Mouse (Mus musculus) kidney, postnatal 0 days (tissue): Measurements from ENCODE around the gene Ddx6. TPM values are rescaled to one million over a fixed set of nuclear protein-coding genes. Genes with fewer than 3 reads are reported as not detected.
"Not testable (repeated sequence)": the region's sequence is repeated elsewhere in the genome, so short reads cannot be mapped to it uniquely, and the experiment has no call there.

ENCODE experiments used
- ATAC-seq: fragments of 200-750 bp; cut with Nextera tagmentation; replicated peaks from 2 replicates; pipeline ENCODE4 v1.8.0; 2017; ENCODE audit warnings: low read depth, moderate number of reproducible peaks, moderate TSS enrichment, moderate library complexity; ENCODE audit not compliant: low FRiP score
- DNase-seq: peaks from one replicate; pipeline ENCODE4 v3.0.0-alpha.2; 2016; ENCODE audit warnings: low spot score
- H3K27ac ChIP-seq: fragments of 300-500 bp; sonication (generic); 2 replicates; pipeline ENCODE4 v1.5.1; 2014; ENCODE audit warnings: mild to moderate bottlenecking
- H3K27me3 ChIP-seq: fragments of 300-500 bp; sonication (generic); 2 replicates; pipeline ENCODE4 v1.6.1; 2014; ENCODE audit warnings: low read length, mixed read lengths; ENCODE audit not compliant: insufficient read depth
- H3K36me3 ChIP-seq: fragments of 300-500 bp; sonication (generic); 2 replicates; pipeline ENCODE4 v1.6.1; 2014; ENCODE audit warnings: low read length, mixed read lengths; ENCODE audit not compliant: insufficient read depth
- H3K4me1 ChIP-seq: fragments of 300-500 bp; sonication (generic); replicated peaks from 2 replicates; pipeline ENCODE4 v1.6.1; 2014; ENCODE audit warnings: antibody characterized with exemption, low read length, mixed read lengths; ENCODE audit not compliant: insufficient read depth
- H3K4me2 ChIP-seq: fragments of 300-500 bp; sonication (generic); 2 replicates; pipeline ENCODE4 v1.6.1; 2014; ENCODE audit warnings: mild to moderate bottlenecking, low read length, moderate library complexity, mixed read lengths
- H3K4me3 ChIP-seq: fragments of 300-500 bp; sonication (generic); replicated peaks from 2 replicates; pipeline ENCODE4 v1.5.1; 2014; ENCODE audit warnings: low read depth, low read length
- H3K9ac ChIP-seq: fragments of 300-500 bp; sonication (generic); 2 replicates; pipeline ENCODE4 v1.6.1; 2014; ENCODE audit warnings: low read depth, low read length
- H3K9me3 ChIP-seq: fragments of 300-500 bp; sonication (generic); replicated peaks from 2 replicates; pipeline ENCODE4 v1.6.1; 2016; ENCODE audit warnings: low read length, inconsistent platforms, mixed read lengths
- CTCF ChIP-seq: IDR thresholded peaks from 2 replicates; pipeline ENCODE4 v1.5.1; 2016; ENCODE audit warnings: antibody characterized with exemption, low read depth, mild to moderate bottlenecking, moderate library complexity
- WGBS: fragments of 180-500 bp; shearing (Covaris S2); extraction: QIAGEN DNeasy Blood & Tissue Kit; methylation state at CpG from one replicate; pipeline ENCODE4 v1.1.7; 2014; 5-methylcytosine and 5-hydroxymethylcytosine counted together
- polyA plus RNA-seq: library from polyadenylated mRNA; unstranded; fragments of >200 nt; fragmentation: Nextera tagmentation; extraction: Ambion mirVana; gene quantifications from 2 replicates; pipeline ENCODE4 v1.2.1, GENCODE M21; 2015

The Ddx6 gene
- polyA plus RNA-seq, 1 experiment from 2014 or later: 13.8 TPM

DNA sequence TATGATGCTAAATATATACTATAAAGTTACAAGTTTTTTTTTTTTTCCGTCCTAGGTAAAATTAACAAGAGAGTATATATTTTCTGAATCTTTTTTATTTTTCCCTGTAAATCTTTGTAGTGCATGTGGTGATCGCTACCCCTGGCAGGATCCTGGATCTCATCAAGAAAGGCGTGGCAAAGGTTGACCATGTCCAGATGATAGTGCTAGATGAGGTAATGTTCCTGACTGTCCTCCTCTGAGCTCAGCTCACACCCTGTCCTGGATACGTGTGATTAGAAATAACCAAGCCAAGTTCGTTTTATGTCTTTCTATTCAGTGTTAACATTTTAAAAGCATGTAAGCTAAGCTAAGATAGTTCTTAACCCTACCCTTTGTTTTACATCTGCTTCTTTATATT is 21.6 kb downstream of the Ddx6 start:
- Histone ChIP-seq H3K4me1 (no peaks in the 10 kb centered on the region), H3K9me3 (no peaks in the 10 kb centered on the region), H3K4me2 (no peak overlapping the region), H3K9ac (no peak overlapping the region), H3K27ac (no peak overlapping the region), H3K4me3 (no peak overlapping the region), H3K36me3 (peaks cover 54% of the 10 kb centered on the region), H3K27me3 (no peaks in the 10 kb centered on the region)
- no peak for TF ChIP-seq CTCF
- no peak for ATAC-seq
- 91% methylated on average over 5 of the region's 5 CpGs for WGBS
- no peak for DNase-seq

DNA sequence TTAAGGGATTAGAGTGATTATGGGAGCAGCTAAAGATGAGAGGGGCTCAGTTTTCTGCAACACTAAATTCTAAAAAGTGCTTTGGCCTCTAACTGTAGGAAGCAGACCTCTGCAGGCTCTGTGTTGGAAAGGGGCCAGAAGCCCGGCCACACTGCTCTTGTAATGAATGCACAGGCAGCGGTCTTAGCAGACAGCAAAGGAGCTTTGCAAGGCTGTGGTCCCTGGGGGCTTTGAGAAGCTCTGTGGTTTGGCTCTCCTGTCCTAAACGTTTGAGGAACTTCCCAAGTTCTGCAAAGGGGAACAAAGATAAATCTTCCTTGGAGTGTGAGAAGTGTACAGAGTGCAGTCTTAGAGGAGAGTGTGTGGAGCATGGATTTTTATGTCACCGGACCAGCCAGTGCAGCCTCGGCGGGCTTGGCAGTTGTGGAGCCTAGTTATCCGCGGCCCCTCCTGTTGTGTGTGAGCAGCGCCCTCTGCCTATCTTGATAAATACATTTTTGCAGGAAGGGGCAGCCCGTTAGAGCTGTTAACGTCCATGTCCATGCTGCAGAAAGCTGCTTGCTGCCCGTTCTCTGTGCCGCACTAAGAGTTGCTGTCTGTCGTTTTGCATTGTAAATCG is 33.0 kb downstream of the Ddx6 start:
- Histone ChIP-seq H3K4me1 (no peaks in the 10 kb centered on the region), H3K36me3 (peaks cover 53% of the 10 kb centered on the region), H3K9ac (no peak overlapping the region), H3K4me2 (no peak overlapping the region), H3K27me3 (no peaks in the 10 kb centered on the region), H3K9me3 (no peaks in the 10 kb centered on the region), H3K27ac (no peak overlapping the region), H3K4me3 (no peak overlapping the region)
- ATAC-seq (no peak), DNase-seq (peak; percentile 77)
- 66% methylated on average over 15 of the region's 15 CpGs for WGBS
- TF ChIP-seq CTCF: peak; percentile 32; the same call in 1 of the 2 replicates

DNA sequence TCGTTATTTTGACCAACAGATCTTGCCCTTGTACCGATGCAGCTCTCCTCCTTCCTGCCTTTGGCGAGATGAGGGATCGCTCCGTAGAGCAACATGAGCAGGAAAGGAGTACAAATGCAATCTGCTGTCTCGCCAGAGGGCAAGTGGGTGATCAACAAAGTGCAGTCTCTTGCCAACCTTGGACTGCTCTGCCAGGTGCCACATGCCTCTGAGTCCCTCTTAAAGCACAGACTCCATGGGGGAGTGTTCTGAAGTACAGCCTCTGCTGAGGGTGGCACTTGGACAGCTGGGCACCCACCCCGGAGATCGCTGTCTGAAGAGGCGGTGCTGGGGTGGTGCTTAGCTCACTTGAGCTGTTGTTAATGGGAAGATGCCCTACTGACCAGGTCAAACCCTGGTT is 34.0 kb downstream of the Ddx6 start:
- not testable (repeated sequence) for H3K4me1 ChIP-seq, H3K9me3 ChIP-seq, H3K4me3 ChIP-seq, DNase-seq, H3K27ac ChIP-seq, H3K9ac ChIP-seq, H3K27me3 ChIP-seq, H3K4me2 ChIP-seq
- H3K36me3 ChIP-seq: peaks cover 43% of the 10 kb centered on the region
- 76% methylated on average over 9 of the region's 9 CpGs for WGBS
- ATAC-seq: peak; percentile 14; the same call in 1 of the 2 replicates

DNA sequence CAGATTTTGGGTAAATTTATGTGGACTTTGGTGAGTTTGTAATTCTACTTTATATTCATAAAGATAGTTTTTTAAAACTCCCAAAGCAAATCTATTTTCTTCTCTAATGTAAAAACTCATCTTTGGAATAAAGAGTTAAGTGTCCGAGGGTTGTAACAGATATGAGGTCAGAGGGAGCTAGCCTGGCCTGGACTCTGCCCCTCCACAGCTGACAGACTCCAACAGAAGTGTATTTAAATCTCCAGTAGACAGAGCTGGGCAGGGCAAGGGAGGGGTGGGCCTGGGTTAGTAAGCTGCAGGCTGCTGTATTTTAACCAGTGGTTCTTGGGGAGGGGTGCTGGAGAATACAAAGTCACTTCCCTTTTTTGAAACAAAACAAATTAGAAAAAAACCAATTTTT is 35.3 kb downstream of the Ddx6 start:
- not testable (repeated sequence) for H3K9ac ChIP-seq, H3K4me2 ChIP-seq, H3K27me3 ChIP-seq, H3K4me1 ChIP-seq, DNase-seq, H3K4me3 ChIP-seq, ATAC-seq, H3K27ac ChIP-seq, H3K9me3 ChIP-seq
- 48% methylated on average over 1 of the region's 1 CpGs for WGBS
- H3K36me3 ChIP-seq: peaks cover 30% of the 10 kb centered on the region

DNA sequence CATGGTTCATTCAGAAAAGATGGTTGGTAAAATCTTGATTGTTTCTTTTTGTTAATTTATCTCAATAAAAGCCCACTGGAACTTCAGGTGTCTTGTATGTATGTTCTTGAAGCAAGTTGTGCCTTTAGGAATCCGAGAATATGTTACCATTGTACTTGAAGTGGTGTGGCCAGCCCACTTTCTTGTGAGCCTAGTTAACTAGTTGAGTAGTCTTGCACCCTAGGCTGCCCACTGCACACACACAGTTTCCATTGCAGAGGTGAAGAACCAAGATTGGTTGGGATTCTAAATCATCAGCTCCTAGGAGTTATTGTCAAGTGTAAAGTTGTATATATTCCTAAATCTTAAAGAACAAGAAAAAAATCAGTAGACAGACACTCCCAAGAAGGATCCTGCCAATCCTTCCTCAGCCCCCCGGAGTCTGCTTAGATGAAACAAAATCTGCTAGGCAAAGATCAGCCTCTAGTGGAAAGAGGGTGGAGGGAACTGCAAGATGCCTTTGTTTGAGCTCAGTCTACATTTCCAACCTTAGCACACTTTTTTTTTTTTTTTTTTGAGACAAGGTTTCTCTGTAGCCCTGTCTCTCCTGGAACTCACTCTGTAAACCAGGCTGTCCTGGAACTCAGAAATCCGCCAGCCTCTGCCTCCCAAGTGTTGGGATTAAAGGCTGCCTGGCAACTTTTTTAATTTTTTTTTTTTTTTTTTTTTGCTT is 36.1 kb downstream of the Ddx6 start:
- H3K27ac ChIP-seq: no peak overlapping the region
- no peak overlapping the region for H3K4me3 ChIP-seq
- no peaks in the 10 kb centered on the region for H3K9me3 ChIP-seq
- peaks cover 23% of the 10 kb centered on the region for H3K36me3 ChIP-seq
- no peaks in the 10 kb centered on the region for H3K27me3 ChIP-seq
- H3K4me1 ChIP-seq: no peaks in the 10 kb centered on the region
- ATAC-seq (no peak), DNase-seq (no peak)
- no peak overlapping the region for H3K9ac ChIP-seq
- H3K4me2 ChIP-seq: no peak overlapping the region
- TF ChIP-seq CTCF: peak; percentile 10; the same call in 1 of the 2 replicates
- WGBS: 85% methylated on average over 3 of the region's 3 CpGs

DNA sequence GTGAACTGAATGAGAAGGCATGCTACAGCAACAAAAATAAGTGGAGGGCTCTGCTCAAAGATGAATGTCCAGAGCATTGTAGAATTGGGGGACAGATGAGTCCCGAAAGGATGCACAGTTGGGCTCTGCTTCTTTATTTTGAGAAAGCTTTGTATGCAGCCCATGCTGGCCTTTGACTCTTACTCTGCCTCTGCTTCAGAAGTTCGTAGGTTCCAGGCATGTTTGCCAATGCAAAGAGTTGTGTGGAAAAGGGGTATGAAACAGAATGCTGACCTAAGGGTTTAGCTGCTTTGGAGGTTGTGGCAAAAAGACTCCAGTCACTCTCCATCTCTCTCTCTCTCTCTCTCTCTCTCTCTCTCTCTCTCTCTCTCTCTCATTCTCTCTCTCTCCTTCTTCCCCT is 36.9 kb downstream of the Ddx6 start:
- Histone ChIP-seq H3K27me3 (no peaks in the 10 kb centered on the region), H3K27ac (no peak overlapping the region), H3K9me3 (no peaks in the 10 kb centered on the region), H3K4me2 (no peak overlapping the region), H3K9ac (no peak overlapping the region), H3K4me3 (no peak overlapping the region), H3K4me1 (no peaks in the 10 kb centered on the region), H3K36me3 (peaks cover 15% of the 10 kb centered on the region)
- DNase-seq: no peak
- WGBS: 89% methylated on average over 2 of the region's 2 CpGs
- no peak for TF ChIP-seq CTCF
- ATAC-seq: no peak
